Mouse (Mus musculus): ENCODE results near the gene Cdkal1.

Cdkal1 gene

GRCm38 (mm10) chr13:29325946-29326345, 529.5 kb downstream of the Cdkal1 start:
- DNase-seq, result peak; percentile 39

GRCm38 (mm10) chr13:29320421-29320820, 535.1 kb downstream of the Cdkal1 start:
- DNase-seq, result no peak

GRCm38 (mm10) chr13:29317703-29318102, 537.8 kb downstream of the Cdkal1 start:
- DNase-seq, result no peak

- no peak for DNase-seq
Measured at GRCm38 (mm10) chr13:29316271-29316670, 539.2 kb downstream of the Cdkal1 start.

- no peak for DNase-seq
Measured at GRCm38 (mm10) chr13:29312026-29312425, 543.4 kb downstream of the Cdkal1 start.

- no peak for DNase-seq
Measured at GRCm38 (mm10) chr13:29307420-29307819, 548.1 kb downstream of the Cdkal1 start.

GRCm38 (mm10) chr13:29292608-29293240, 562.8 kb downstream of the Cdkal1 start:
- no peak for DNase-seq

- no peak for DNase-seq
Measured at GRCm38 (mm10) chr13:29290569-29290968, 564.9 kb downstream of the Cdkal1 start.

GRCm38 (mm10) chr13:29285058-29285457, 570.4 kb downstream of the Cdkal1 start:
- DNase-seq, result no peak

GRCm38 (mm10) chr13:29281556-29281955, 573.9 kb downstream of the Cdkal1 start:
- DNase-seq, result no peak

- DNase-seq, result no peak
Measured at GRCm38 (mm10) chr13:29278156-29278555, 577.3 kb downstream of the Cdkal1 start.

GRCm38 (mm10) chr13:29274296-29274695, 581.2 kb downstream of the Cdkal1 start:
- DNase-seq, result peak; percentile 88

GRCm38 (mm10) chr13:29273693-29274221, 581.7 kb downstream of the Cdkal1 start:
- peak; percentile 38 for DNase-seq

GRCm38 (mm10) chr13:29271451-29271850, 584.0 kb downstream of the Cdkal1 start:
- DNase-seq, result no peak

- DNase-seq, result no peak
Measured at GRCm38 (mm10) chr13:29264015-29264711, 591.3 kb downstream of the Cdkal1 start.

- DNase-seq, result no peak
Measured at GRCm38 (mm10) chr13:29262164-29262563, 593.3 kb downstream of the Cdkal1 start.

- DNase-seq, result no peak
Measured at GRCm38 (mm10) chr13:29248535-29248934, 606.9 kb downstream of the Cdkal1 start.

- no peak for DNase-seq
Measured at GRCm38 (mm10) chr13:29247800-29248199, 607.7 kb downstream of the Cdkal1 start.

- no peak for DNase-seq
Measured at GRCm38 (mm10) chr13:29235065-29235464, 620.4 kb downstream of the Cdkal1 start.

- no peak for DNase-seq
Measured at GRCm38 (mm10) chr13:29234442-29234841, 621.0 kb downstream of the Cdkal1 start.

- DNase-seq, result no peak
Measured at GRCm38 (mm10) chr13:29233970-29234369, 621.5 kb downstream of the Cdkal1 start.

GRCm38 (mm10) chr13:29232681-29233080, 622.8 kb downstream of the Cdkal1 start:
- no peak for DNase-seq

GRCm38 (mm10) chr13:29224815-29225214, 630.7 kb downstream of the Cdkal1 start:
- DNase-seq, result no peak

- DNase-seq, result no peak
Measured at GRCm38 (mm10) chr13:29222261-29222838, 633.1 kb downstream of the Cdkal1 start.

Data from cerebellum, adult 11-12 months (tissue).